Mouse (Mus musculus): Measurements from ENCODE around the gene 1700034J05Rik. TPM values are rescaled to one million over a fixed set of nuclear protein-coding genes. Genes with fewer than 3 reads are reported as not detected.

Gene 1700034J05Rik
- polyA plus RNA-seq, 1 experiment = not detected

GRCm38 (mm10) chr6:146935957-146936356 is 18.3 kb downstream of the 1700034J05Rik start:
- 69% methylated on average over 6 of the region's 6 CpGs for WGBS
- no peak for DNase-seq (ENCODE audit: low read depth, low spot score)

GRCm38 (mm10) chr6:146933123-146933522 is 21.1 kb downstream of the 1700034J05Rik start:
- 49% methylated on average over 6 of the region's 6 CpGs for WGBS
- DNase-seq (ENCODE audit: low read depth, low spot score) = no peak

GRCm38 (mm10) chr6:146929031-146929430 is 25.2 kb downstream of the 1700034J05Rik start:
- no peak for DNase-seq (ENCODE audit: low read depth, low spot score)
- WGBS = 98% methylated on average over 2 of the region's 2 CpGs

GRCm38 (mm10) chr6:146928108-146928507 is 26.1 kb downstream of the 1700034J05Rik start:
- WGBS = 37% methylated on average over 3 of the region's 3 CpGs
- DNase-seq (ENCODE audit: low read depth, low spot score) = no peak

GRCm38 (mm10) chr6:146926415-146926980 is 27.7 kb downstream of the 1700034J05Rik start:
- WGBS = 77% methylated on average over 5 of the region's 5 CpGs

GRCm38 (mm10) chr6:146918341-146918740 is 35.9 kb downstream of the 1700034J05Rik start:
- WGBS = 91% methylated on average over 6 of the region's 6 CpGs
- DNase-seq (ENCODE audit: low read depth, low spot score) = no peak

More at GRCm38 (mm10) chr6:146926415-146926980, 27.7 kb downstream of the 1700034J05Rik start:
- DNase-seq (ENCODE audit: low read depth, low spot score) = no peak

- WGBS = 95% methylated on average over 3 of the region's 3 CpGs
- no peak for DNase-seq (ENCODE audit: low read depth, low spot score)
Observed at GRCm38 (mm10) chr6:146917396-146917795, 36.8 kb downstream of the 1700034J05Rik start.

GRCm38 (mm10) chr6:146915808-146916207 is 38.4 kb downstream of the 1700034J05Rik start:
- DNase-seq (ENCODE audit: low read depth, low spot score) = no peak
- 94% methylated on average over 1 of the region's 1 CpGs for WGBS

- 45% methylated on average over 4 of the region's 4 CpGs for WGBS
- no peak for DNase-seq (ENCODE audit: low read depth, low spot score)
Observed at GRCm38 (mm10) chr6:146913489-146914198, 40.6 kb downstream of the 1700034J05Rik start.

- 34% methylated on average over 3 of the region's 3 CpGs for WGBS
- DNase-seq (ENCODE audit: low read depth, low spot score) = no peak
Observed at GRCm38 (mm10) chr6:146912835-146913488, 41.3 kb downstream of the 1700034J05Rik start.

GRCm38 (mm10) chr6:146910801-146911200 is 43.4 kb downstream of the 1700034J05Rik start:
- no peak for DNase-seq (ENCODE audit: low read depth, low spot score)
- 80% methylated on average over 2 of the region's 2 CpGs for WGBS

GRCm38 (mm10) chr6:146909725-146910489 is 44.3 kb downstream of the 1700034J05Rik start:
- 79% methylated on average over 5 of the region's 5 CpGs for WGBS
- no peak for DNase-seq (ENCODE audit: low read depth, low spot score)

- WGBS = 62% methylated on average over 2 of the region's 2 CpGs
Observed at GRCm38 (mm10) chr6:146908801-146909200, 45.4 kb downstream of the 1700034J05Rik start.

GRCm38 (mm10) chr6:146907795-146908190 is 46.4 kb downstream of the 1700034J05Rik start:
- no peak for DNase-seq (ENCODE audit: low read depth, low spot score)
- 96% methylated on average over 1 of the region's 1 CpGs for WGBS

More at GRCm38 (mm10) chr6:146908801-146909200, 45.4 kb downstream of the 1700034J05Rik start:
- no peak for DNase-seq (ENCODE audit: low read depth, low spot score)

GRCm38 (mm10) chr6:146907061-146907794 is 47.0 kb downstream of the 1700034J05Rik start:
- WGBS = 67% methylated on average over 5 of the region's 5 CpGs
- no peak for DNase-seq (ENCODE audit: low read depth, low spot score)

- no peak for DNase-seq (ENCODE audit: low read depth, low spot score)
- 77% methylated on average over 3 of the region's 3 CpGs for WGBS
Observed at GRCm38 (mm10) chr6:146906000-146906786, 48.0 kb downstream of the 1700034J05Rik start.

GRCm38 (mm10) chr6:146904707-146905106 is 49.5 kb downstream of the 1700034J05Rik start:
- 73% methylated on average over 3 of the region's 3 CpGs for WGBS
- DNase-seq (ENCODE audit: low read depth, low spot score) = no peak

GRCm38 (mm10) chr6:146903632-146904031 is 50.6 kb downstream of the 1700034J05Rik start:
- WGBS = 85% methylated on average over 2 of the region's 2 CpGs
- DNase-seq (ENCODE audit: low read depth, low spot score) = no peak
